Mouse (Mus musculus) neural tube, embryonic 14.5 days (tissue): ENCODE measurements around the gene Fyn. TPM values are rescaled to one million over a fixed set of nuclear protein-coding genes. Genes with fewer than 3 reads are reported as not detected.

Experiments
- ATAC-seq: fragments of 200-750 bp; cut with Nextera tagmentation; 2 replicates; pipeline ENCODE4 v1.8.0; 2017; ENCODE audit warnings: low read depth, mild to moderate bottlenecking, moderate TSS enrichment, moderate library complexity
- H3K27ac ChIP-seq: fragments of 300-500 bp; sonication (generic); 2 replicates; pipeline ENCODE4 v1.5.1; 2014; ENCODE audit warnings: low read depth, mild to moderate bottlenecking, control low read depth, low read length, moderate library complexity, mixed read lengths
- H3K27me3 ChIP-seq: fragments of 300-500 bp; sonication (generic); 2 replicates; pipeline ENCODE4 v1.6.1; 2014; ENCODE audit warnings: low read length; ENCODE audit not compliant: control insufficient read depth, insufficient read depth
- H3K36me3 ChIP-seq: fragments of 300-500 bp; sonication (generic); 2 replicates; pipeline ENCODE4 v1.6.1; 2014; ENCODE audit warnings: low read length, mixed read lengths; ENCODE audit not compliant: control insufficient read depth, insufficient read depth
- H3K4me1 ChIP-seq: fragments of 300-500 bp; sonication (generic); 2 replicates; pipeline ENCODE4 v1.6.1; 2014; ENCODE audit warnings: low read length; ENCODE audit not compliant: control insufficient read depth, insufficient read depth
- H3K4me2 ChIP-seq: fragments of 300-500 bp; sonication (generic); 2 replicates; pipeline ENCODE4 v1.6.1; 2014; ENCODE audit warnings: mild to moderate bottlenecking, low read depth, low read length, control low read depth
- H3K4me3 ChIP-seq: fragments of 300-500 bp; sonication (generic); 2 replicates; pipeline ENCODE4 v1.5.1; 2014; ENCODE audit warnings: low read depth, low read length, control low read depth, mixed read lengths
- H3K9ac ChIP-seq: fragments of 300-500 bp; sonication (generic); replicated peaks from 2 replicates; pipeline ENCODE4 v1.6.1; 2014; ENCODE audit warnings: low read depth, mild to moderate bottlenecking, control low read depth, low read length, mixed read lengths
- H3K9me3 ChIP-seq: fragments of 300-500 bp; sonication (generic); 2 replicates; pipeline ENCODE4 v1.6.1; 2016; ENCODE audit warnings: low read length; ENCODE audit not compliant: control insufficient read depth
- WGBS: fragments of 180-500 bp; shearing (Covaris S2); extraction: QIAGEN DNeasy Blood & Tissue Kit; methylation state at CpG from one replicate; pipeline ENCODE4 v1.1.7; 2014; 5-methylcytosine and 5-hydroxymethylcytosine counted together
- polyA plus RNA-seq: library from polyadenylated mRNA; unstranded; fragments of >200 nt; fragmentation: Nextera tagmentation; extraction: Ambion mirVana; gene quantifications from 2 replicates; pipeline ENCODE4 v1.2.1, GENCODE M21; 2014

The Fyn gene
- polyA plus RNA-seq, 1 experiment from 2014 or later = 113 TPM

- peak overlapping the region; percentile 85 for H3K27ac ChIP-seq
- peaks cover 21% of the 10 kb centered on the region for H3K4me1 ChIP-seq
- no peak overlapping the region for H3K4me3 ChIP-seq
- H3K9me3 ChIP-seq = no peaks in the 10 kb centered on the region
- no peak overlapping the region for H3K4me2 ChIP-seq
- H3K9ac ChIP-seq = no peak overlapping the region
- H3K27me3 ChIP-seq = no peaks in the 10 kb centered on the region
- no peaks in the 10 kb centered on the region for H3K36me3 ChIP-seq
- WGBS = 28% methylated on average over 5 of the region's 5 CpGs
- peak; percentile 66; the same call in 1 of the 2 replicates for ATAC-seq
These were observed 218.8 kb downstream of the Fyn start for GRCm38 (mm10) chr10:39587290-39587925.

DNA sequence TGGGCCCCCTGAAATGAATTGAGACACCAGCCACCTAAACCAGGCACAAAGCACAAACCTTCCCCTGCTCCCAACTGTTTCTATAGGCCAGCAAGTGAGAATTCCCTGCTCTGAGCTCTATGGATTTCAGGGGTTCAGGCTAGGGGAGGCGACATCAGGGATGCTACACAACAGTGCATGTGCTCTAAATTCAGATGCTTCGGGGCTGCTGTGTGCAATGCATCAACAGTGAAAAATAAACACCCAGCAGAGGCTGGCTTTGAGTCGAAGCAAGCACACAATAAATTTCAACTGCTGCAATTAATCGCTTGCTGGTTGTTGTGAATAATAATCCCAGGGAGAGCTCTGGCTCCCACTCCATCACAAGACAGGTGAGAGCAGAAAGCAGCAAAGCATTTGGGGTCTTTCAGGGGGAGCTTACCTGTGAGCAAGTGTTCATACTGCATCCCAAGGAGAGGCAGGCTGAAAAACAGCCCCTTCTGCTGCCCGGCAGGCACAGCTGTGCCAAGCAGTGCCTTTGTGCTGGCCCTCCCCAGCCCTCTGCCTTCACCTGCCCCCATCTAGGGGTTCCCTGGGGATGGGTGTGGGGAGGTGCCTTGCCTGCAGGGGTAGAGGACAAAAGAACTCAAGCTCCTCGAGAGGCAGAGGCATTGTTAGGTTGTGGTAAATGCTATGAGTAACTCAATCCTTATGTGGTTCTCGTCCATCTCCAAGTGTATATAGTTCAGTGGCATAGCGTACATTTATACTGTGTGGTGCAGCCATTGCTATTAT is 219.5 kb downstream of the Fyn start:
- WGBS = 28% methylated on average over 8 of the region's 8 CpGs
- Histone ChIP-seq H3K4me2 (no peak overlapping the region), H3K9ac (peak overlapping the region; percentile 18; the same call in 1 of the 2 replicates), H3K4me1 (peaks cover 21% of the 10 kb centered on the region), H3K9me3 (no peaks in the 10 kb centered on the region), H3K27me3 (no peaks in the 10 kb centered on the region), H3K36me3 (no peaks in the 10 kb centered on the region), H3K27ac (peak overlapping the region; percentile 85), H3K4me3 (no peak overlapping the region)
- ATAC-seq = peak; percentile 75

DNA sequence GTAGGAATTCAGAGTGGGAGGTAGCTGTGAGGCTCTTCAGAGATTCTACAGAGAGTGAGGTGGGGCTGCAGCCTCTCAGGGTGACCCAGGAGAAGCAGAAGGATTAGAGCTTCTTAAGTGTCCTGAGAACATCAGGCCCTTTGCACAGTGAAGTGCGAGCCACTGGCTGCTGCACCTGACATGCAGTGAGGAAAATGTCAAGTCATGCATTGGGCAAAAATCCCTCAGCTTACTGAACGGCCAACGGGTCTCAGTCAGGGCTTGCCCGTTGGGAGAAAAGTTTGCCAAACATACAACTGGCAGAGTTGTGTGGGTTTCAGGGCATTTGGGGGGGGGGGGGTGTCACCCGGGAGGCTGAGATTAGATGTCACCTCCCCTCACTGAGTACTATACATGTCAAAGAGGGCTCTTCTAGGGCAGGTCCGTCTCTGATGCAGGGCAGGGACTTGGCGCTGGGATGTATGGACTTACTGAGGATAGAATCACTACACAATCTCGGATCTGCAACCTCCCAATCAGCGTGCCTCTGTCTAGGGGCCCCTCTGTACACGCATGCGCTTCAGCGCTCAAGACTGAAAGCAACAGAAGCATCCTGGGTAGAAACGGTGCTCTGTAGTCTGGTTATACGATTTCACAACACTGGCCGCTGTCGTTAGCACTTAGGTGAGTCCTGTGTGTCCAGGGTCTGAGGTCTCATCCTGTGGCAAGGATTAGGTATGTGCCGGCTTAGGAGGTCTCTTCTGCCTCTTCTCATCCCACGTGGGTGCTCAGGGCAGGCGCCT is 221.3 kb downstream of the Fyn start:
- no peaks in the 10 kb centered on the region for H3K36me3 ChIP-seq
- no peak overlapping the region for H3K4me3 ChIP-seq
- no peak overlapping the region for H3K4me2 ChIP-seq
- H3K9ac ChIP-seq = no peak overlapping the region
- no peak for ATAC-seq
- peaks cover 21% of the 10 kb centered on the region for H3K4me1 ChIP-seq
- 81% methylated on average over 19 of the region's 19 CpGs for WGBS
- no peaks in the 10 kb centered on the region for H3K9me3 ChIP-seq
- H3K27ac ChIP-seq = no peak overlapping the region
- H3K27me3 ChIP-seq = no peaks in the 10 kb centered on the region

DNA sequence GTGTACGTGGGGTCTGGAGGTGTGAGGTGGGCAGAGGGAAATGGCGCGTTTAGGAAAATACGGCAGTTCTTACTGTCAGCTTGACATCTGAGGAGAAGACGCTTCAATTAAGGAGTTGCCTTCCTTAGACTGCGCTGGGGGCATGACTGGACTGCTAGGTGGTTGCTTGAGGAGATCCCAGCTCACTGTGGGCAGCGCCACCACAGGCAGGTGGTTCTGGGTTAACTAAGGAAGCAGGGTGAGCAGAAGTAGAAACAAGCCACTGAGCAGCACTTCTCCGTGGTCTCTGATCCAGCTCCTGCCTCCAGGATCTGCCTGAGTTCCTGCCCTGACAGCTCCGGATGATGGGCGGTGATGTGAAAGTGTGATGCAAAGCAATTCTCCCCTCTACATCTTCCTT is 222.0 kb downstream of the Fyn start:
- Histone ChIP-seq H3K36me3 (no peaks in the 10 kb centered on the region), H3K4me3 (no peak overlapping the region), H3K9ac (no peak overlapping the region), H3K4me2 (no peak overlapping the region), H3K9me3 (no peaks in the 10 kb centered on the region), H3K27ac (no peak overlapping the region), H3K27me3 (no peaks in the 10 kb centered on the region), H3K4me1 (peaks cover 21% of the 10 kb centered on the region)
- 94% methylated on average over 10 of the region's 10 CpGs for WGBS
- ATAC-seq = no peak

DNA sequence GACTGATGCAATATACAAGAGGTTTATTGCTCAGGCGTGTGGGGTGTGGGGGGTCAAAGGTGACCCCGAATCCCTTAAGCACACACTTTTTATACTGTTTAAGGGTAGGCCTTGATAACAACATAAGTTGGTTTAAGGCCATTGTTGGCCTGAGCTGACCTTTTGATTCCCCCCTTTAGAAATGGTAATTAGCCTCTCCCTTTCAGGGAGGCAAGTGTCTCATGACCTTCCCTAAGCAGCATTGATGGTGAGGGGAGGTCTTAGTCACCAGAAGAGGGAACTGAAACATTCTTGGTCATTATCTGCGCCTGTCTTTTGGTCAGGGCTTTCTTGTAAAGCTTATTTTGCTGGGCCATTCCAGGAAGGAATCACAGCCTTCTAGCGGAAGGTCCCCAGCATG is 223.8 kb downstream of the Fyn start:
- Histone ChIP-seq H3K9me3 (no peaks in the 10 kb centered on the region), H3K27me3 (no peaks in the 10 kb centered on the region), H3K4me2 (no peak overlapping the region), H3K27ac (no peak overlapping the region), H3K36me3 (no peaks in the 10 kb centered on the region), H3K9ac (no peak overlapping the region), H3K4me3 (no peak overlapping the region), H3K4me1 (peaks cover 22% of the 10 kb centered on the region)
- ATAC-seq = no peak
- 69% methylated on average over 4 of the region's 4 CpGs for WGBS

DNA sequence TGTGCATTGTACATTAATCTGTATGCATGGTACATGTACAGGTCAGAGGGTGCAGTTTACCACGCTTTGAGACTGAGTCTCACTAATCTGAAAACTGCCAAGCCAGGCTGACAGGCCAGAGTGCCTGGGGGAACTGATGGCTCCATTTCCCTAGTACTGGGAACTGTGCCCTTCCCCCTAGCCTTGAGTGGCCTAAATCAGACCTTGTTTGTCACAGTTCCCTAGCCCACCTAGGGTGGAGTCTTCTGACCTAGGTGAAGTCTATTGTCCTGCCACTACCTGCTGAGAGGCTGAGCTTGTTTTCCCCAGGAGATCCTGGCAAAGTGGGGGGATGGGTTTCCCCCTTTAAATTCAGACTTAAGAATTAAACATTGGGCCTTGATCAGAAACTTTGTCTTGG is 226.1 kb downstream of the Fyn start:
- ATAC-seq = no peak
- Histone ChIP-seq H3K9ac (no peak overlapping the region), H3K9me3 (no peaks in the 10 kb centered on the region), H3K27me3 (no peaks in the 10 kb centered on the region), H3K4me1 (peaks cover 15% of the 10 kb centered on the region), H3K4me3 (no peak overlapping the region), H3K4me2 (no peak overlapping the region), H3K36me3 (no peaks in the 10 kb centered on the region), H3K27ac (no peak overlapping the region)
- WGBS = 73% methylated on average over 1 of the region's 1 CpGs

DNA sequence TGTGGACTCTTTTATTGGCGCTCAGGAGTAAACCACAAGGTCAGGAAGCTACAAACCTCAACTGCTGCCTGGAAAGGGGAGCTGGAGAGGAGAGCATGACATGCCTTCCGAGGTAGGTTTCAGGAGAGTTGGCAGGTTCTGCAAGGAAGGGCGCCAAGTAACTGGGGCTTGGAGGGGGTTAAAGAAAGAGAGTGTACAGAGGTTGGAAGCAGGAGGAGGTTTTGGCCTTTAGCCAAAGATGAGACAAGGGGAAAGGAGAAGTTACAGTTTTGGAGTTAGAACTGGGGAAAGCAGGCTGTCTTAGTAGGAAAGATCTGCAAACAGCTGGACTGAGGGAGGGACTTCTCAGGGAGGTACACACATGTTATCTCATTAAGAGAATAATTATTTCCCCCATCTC is 227.2 kb downstream of the Fyn start:
- Histone ChIP-seq H3K27me3 (no peaks in the 10 kb centered on the region), H3K4me3 (no peak overlapping the region), H3K36me3 (no peaks in the 10 kb centered on the region), H3K4me2 (no peak overlapping the region), H3K9ac (no peak overlapping the region), H3K9me3 (no peaks in the 10 kb centered on the region), H3K4me1 (peaks cover 15% of the 10 kb centered on the region), H3K27ac (no peak overlapping the region)
- WGBS = 76% methylated on average over 3 of the region's 3 CpGs
- no peak for ATAC-seq

- peak; percentile 62 for ATAC-seq
- peak overlapping the region; percentile 32; the same call in 1 of the 2 replicates for H3K9ac ChIP-seq
- no peak overlapping the region for H3K4me2 ChIP-seq
These were observed 228.6 kb downstream of the Fyn start for GRCm38 (mm10) chr10:39597116-39597791.

More at GRCm38 (mm10) chr10:39597116-39597791, 228.6 kb downstream of the Fyn start:
- Histone ChIP-seq H3K36me3 (no peaks in the 10 kb centered on the region), H3K27me3 (no peaks in the 10 kb centered on the region), H3K4me3 (no peak overlapping the region), H3K9me3 (no peaks in the 10 kb centered on the region), H3K4me1 (peaks cover 15% of the 10 kb centered on the region), H3K27ac (peak overlapping the region; percentile 85)
- WGBS = 23% methylated on average over 9 of the region's 9 CpGs
